Mouse (Mus musculus) NIH3T3 (cell line): ENCODE results near the gene Il21.

Experiments
- DNase-seq: peaks from one replicate; pipeline ENCODE4 v3.0.0-alpha.2; 2012; ENCODE audit warnings: low read depth

Il21 gene

GRCm38 (mm10) chr3:37232586-37233222 is at the start of gene Il21:
Gene Il21, minus strand, starts transcription at chr3:37232636.
- no peak for DNase-seq

- DNase-seq = no peak
Observed at GRCm38 (mm10) chr3:37280871-37281270, 48.4 kb upstream of the Il21 start.

DNA sequence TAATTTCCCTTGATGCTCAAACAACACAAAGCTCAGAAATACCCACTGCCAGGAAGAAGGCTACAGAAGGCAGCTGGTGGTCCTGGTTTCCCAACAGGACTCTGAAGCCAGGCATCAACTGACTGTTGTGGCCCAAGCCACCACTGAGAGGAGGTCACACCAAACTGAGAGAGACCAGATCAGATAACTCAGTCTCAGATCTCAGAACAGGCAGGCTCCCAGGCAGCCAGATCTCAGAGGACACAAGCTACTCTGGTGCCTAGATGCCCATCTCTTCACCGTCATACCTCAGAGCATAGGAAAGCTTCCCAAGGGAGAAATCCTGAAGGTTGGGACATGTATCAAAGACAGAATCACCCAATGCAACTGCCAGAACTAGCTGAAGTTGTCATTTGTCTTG is 47.8 kb upstream of the Il21 start:
- DNase-seq = no peak

DNA sequence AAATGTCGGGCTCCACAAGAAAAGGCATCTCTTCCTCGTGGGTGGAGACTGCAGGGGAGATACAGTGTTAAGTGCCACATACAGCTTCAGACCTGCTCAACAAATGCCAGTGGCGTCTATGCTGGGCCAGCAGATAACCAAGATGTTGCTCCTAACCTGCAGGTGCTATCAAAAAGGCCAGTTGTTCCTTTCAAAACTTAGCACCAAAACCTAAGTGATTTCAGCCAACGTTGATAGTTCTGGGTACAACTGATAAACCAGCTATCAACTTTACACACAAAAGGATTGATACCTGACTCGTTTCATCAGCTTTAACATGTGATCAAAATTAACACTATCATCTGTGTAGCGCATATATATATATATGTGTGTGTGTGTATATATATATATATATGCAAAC is 42.2 kb upstream of the Il21 start:
- DNase-seq = no peak

- no peak for DNase-seq
Observed at GRCm38 (mm10) chr3:37273092-37273491, 40.7 kb upstream of the Il21 start.

- DNase-seq = peak; percentile 77
Observed at GRCm38 (mm10) chr3:37271209-37271608, 38.8 kb upstream of the Il21 start.

DNA sequence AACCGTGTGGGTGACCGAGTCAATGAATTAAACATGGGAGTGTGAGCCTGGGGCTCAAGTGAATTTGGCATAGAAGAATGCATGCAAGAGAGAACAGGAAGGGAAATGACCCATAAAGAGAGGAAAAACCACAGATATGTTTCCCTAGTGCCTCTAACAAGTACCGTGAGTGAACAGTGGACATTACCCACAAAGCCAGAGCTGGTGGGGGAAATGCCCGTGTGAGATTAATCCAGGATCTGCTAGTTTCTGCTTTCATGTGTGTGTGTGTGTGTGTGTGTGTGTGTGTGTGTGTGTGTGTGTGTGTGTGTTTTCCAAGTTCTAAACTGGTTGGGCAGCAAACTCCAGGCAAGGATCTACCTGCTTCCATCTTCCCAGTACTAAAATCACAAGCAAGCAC is 37.5 kb upstream of the Il21 start:
- no peak for DNase-seq

DNA sequence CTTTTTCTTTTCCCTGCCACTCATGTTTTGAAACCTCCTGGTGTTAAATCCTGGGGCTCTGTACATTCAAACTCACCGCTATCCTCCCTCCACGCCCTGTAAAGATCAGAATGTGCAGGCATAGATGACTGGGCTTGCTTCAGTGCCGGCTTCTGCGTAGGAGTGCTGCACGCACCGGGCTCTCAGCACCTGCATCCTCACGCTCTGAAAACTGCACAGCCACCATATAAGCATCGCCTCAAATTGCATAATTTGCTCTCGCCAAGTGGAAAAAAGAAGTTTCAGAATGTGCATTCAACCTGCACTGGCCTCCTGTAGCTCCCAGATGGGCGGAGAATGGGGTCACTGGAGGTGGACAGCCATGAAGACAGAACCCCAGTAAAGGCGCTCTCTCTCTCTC is 35.9 kb upstream of the Il21 start:
- DNase-seq = no peak

DNA sequence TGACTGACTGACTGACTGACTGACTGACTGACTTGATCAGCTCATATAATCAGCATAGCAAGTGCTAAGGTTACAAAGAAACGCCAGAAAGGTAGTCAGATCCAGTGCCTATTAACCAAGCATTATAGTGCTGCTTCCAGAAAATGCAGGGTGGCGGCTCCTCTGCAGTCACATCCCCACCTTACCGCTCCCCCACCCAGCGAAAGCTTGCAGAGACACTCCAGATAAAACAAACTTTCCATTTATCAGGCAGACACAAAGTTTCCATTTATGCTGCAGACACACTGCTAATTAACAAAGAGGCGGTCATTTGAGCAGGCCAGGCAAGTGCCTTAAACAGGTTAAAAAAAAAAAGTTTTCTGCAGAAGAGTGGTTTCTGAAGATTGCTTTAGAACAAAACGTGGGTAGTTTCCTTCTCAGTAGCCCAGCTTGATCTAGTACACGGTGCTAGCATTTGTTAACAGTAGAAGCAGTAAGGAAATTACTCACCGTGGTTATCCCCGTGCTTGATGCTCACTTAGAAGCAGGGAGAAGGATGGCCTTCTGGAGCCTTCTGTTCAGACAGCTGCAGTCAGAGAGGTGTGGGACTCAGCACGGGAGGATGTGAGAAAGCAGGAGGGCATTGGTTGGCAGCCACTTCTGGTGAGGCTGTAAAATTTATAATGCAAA is 27.0 kb upstream of the Il21 start:
- no peak for DNase-seq

GRCm38 (mm10) chr3:37257776-37258175 is 25.3 kb upstream of the Il21 start:
- DNase-seq = no peak

DNA sequence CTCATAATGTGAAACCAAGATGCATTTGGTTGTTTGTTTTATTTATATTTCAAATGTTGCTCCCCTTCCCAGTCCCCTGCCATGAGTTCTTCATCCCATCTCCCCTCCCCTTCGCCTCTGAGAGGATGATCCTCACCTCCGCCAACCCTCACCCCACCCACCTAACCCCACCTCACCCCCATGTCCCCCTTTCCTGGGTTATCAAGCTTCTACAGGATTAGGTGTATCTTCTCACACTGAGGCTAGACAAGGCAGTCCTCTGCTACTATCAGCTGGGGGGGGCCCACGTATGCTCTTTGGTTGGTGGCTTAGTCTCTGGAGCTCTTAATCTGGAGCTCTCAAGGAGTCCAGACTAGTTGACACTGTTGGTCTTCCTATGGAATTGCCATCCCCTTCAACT is 18.5 kb upstream of the Il21 start:
- DNase-seq = no peak

DNA sequence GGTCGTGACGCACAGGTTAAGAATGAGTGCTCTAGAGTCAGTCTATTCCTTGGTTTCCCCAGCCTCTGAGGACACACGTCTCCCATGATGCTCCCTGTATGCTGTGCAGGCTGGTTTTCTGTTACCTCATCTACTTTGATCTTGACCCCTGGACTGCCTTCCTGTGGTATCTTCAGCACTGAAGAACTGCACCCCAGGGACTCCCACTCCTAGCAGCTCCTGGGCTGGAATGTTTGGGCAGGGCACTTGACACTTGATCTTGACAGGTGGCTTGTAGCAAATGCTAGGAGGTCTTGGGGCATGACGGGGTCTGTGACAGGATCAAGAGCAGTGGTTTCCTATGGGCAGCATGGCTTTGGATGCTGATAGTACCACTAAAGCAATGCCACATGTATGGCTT is 2.6 kb upstream of the Il21 start:
- no peak for DNase-seq

GRCm38 (mm10) chr3:37231153-37231552 is 1.3 kb downstream of the Il21 start:
- no peak for DNase-seq

GRCm38 (mm10) chr3:37229082-37229829 is 3.2 kb downstream of the Il21 start:
- DNase-seq = no peak

GRCm38 (mm10) chr3:37225124-37225523 is 7.3 kb downstream of the Il21 start:
- DNase-seq = peak; percentile 26

- peak; percentile 66 for DNase-seq
Observed at GRCm38 (mm10) chr3:37219071-37219470, 13.4 kb downstream of the Il21 start.

- no peak for DNase-seq
Observed at GRCm38 (mm10) chr3:37205226-37205800, 27.1 kb downstream of the Il21 start.

DNA sequence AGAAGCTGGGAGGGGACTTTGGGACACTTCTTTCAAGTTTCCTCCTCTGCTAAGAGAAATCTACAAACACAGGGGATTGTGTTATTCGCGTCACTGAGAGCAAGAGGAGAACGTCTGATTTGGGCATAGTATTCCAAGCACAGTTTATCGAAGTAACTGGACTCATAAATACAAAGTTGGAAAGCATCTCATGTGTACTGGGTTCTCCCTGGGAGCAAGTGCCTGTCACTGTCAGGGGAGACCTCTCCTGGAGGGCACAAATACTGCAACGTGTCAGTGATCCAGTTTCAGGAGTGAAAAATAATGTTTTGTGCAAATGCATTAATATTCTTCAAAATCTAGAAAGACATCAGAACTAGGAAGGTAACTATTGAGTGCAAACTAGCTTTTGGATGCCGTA is 27.9 kb downstream of the Il21 start:
- DNase-seq = peak; percentile 72

GRCm38 (mm10) chr3:37203984-37204428 is 28.4 kb downstream of the Il21 start:
- DNase-seq = peak; percentile 94

DNA sequence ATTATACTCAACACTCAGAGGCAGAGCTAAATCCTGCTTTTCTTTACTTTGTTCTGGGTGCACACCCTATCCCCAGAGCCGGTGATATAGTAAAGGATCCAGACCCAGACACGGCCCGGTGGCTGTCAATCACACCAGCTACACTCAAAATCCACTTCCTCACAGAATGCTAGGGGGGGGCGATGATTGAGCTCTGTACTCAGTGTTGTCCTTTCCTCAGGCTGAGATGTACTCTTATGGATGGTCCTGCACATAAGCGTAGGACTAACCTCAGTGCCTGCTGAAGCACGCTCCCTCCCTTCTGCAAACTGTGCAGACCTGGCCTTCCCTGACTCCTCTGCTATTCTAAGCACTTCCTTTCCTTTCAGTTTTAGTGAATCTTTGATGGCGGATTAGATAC is 29.6 kb downstream of the Il21 start:
- no peak for DNase-seq

- no peak for DNase-seq
Observed at GRCm38 (mm10) chr3:37201122-37201916, 31.1 kb downstream of the Il21 start.

- DNase-seq = no peak
Observed at GRCm38 (mm10) chr3:37198302-37198701, 34.1 kb downstream of the Il21 start.
